Comparison of ENCODE assay signal across 9 mouse cellular contexts in the genomic region with DNA sequence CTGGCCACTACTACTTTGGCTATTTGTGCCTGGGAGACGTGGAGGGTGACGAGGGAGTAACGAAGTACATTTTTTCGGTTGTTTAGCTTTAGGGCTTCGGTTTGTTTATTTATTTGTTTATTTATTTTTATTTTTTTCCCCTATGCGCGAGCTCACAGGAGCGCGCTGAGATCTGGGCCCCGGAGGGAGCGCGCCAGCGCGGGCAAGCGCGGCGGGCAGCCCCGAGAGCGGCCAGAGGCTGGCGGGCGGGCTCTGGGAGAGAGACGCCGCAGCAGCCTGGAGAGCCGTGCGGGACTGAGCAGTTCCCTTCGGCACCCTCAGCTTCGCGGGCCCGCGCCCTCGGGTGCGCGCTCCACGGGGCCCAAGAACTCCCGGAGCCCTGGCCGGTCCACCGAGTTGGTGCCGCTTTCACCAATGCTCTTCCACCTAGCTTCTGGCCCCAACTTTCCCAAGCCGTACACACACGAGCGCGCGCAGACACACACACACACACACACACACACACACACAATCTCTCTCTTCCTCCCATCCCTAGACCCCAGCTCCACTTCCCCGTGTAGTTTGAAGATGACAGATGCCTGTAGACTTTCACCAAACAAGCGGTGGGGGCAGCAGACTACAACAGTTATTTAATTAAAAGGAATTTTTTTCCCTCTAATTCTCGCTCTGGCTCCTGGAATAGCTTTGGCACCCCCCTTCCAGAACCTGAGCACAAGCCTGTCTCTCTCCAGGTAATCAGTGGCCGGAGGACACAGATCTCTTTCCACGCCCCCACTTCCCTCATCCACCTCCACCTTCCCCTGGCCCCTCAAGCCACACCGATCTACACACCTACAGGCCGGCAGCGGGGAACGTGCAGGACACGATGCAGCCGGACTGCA.
DNase-seq lines count a peak whose midpoint lies in the region; ATAC-seq and TF ChIP-seq lines count a peak whose summit lies in the region.
"Had no signal": no experiment of that assay in that cellular context is flagged by ENCODE, and none has a peak within 500 bp of the region (broad histone marks: within the 10 kb centered on the region; RNA-seq: fewer than 3 reads in every experiment).

No protein-coding gene starts in this region.

- H3K4me3 ChIP-seq in C2C12 (ENCODE audit: insufficient read depth, poor library complexity, severe bottlenecking) = peak overlapping the region; percentile 18
- H3K4me3 ChIP-seq in embryonic facial prominence, embryonic 10.5 days = peak overlapping the region; percentile 72
- peak overlapping the region; percentile 79 for H3K4me3 ChIP-seq in layer of hippocampus, adult 2 months
- H3K4me3 ChIP-seq in stomach, embryonic 16.5 days (replicated peaks; ENCODE audit: low read length) = peak overlapping the region; percentile 82
- H3K4me3 ChIP-seq: erythroblast, embryonic 14.5 days had no signal

- TF ChIP-seq CTCF in C2C12 (IDR thresholded peaks at IDR 0.05; ENCODE audit: control insufficient read depth, insufficient read depth, insufficient read length) = no peak
- TF ChIP-seq CTCF in layer of hippocampus, adult 2 months (conservative IDR thresholded peaks at IDR 0.05) = peak; percentile 41; the same call in 1 of the 2 replicates

- H3K79me3 ChIP-seq in C2C12 (ENCODE audit: low read depth) = no peaks in the 10 kb centered on the region

- ATAC-seq in stomach, embryonic 16.5 days (ENCODE audit: insufficient read depth, low FRiP score) = peak; percentile 10; the same call in 1 of the 2 replicates

- peak overlapping the region; percentile 100 for H3K4me2 ChIP-seq in stomach, embryonic 16.5 days (ENCODE audit: low read depth, low read length)

- H3K27ac ChIP-seq in embryonic facial prominence, embryonic 10.5 days (replicated peaks) = no peak overlapping the region
- H3K27ac ChIP-seq in layer of hippocampus, adult 2 months = peak overlapping the region; percentile 84
- no peak overlapping the region for H3K27ac ChIP-seq in stomach, embryonic 16.5 days (ENCODE audit: low read length)

- H3K9me3 ChIP-seq in embryonic facial prominence, embryonic 10.5 days = no peaks in the 10 kb centered on the region
- H3K9me3 ChIP-seq in stomach, embryonic 16.5 days (replicated peaks; ENCODE audit: control insufficient read depth, low read length) = no peaks in the 10 kb centered on the region

- peak overlapping the region; percentile 76 for H3K9ac ChIP-seq in stomach, embryonic 16.5 days (ENCODE audit: low read length)

- peak overlapping the region; percentile 52 for H3ac ChIP-seq in C2C12 (ENCODE audit: control insufficient read depth, insufficient read length, low read depth)

- DNase-seq in Muller cell, postnatal 12 days (ENCODE audit: inconsistent ontology term) = peak; percentile 56
- DNase-seq in embryonic facial prominence, embryonic 10.5 days (ENCODE audit: low spot score) = peak; percentile 55
- DNase-seq in heart, postnatal 10 days = peak; percentile 32 to 46
- peak; percentile 46 to 47 for DNase-seq in layer of hippocampus, adult 2 months (ENCODE audit: low spot score in 2 of 2)
- DNase-seq in mesoderm, embryonic 11.5 days (ENCODE audit: low read depth, low spot score) = peak; percentile 18
- no peak for DNase-seq in thymus, postnatal 10 days (ENCODE audit: low spot score in 2 of 2)

- H3K4me1 ChIP-seq in embryonic facial prominence, embryonic 10.5 days = peaks cover 41% of the 10 kb centered on the region
- peaks cover 14% of the 10 kb centered on the region; the same call in 1 of the 2 replicates for H3K4me1 ChIP-seq in stomach, embryonic 16.5 days (ENCODE audit: control insufficient read depth, insufficient read depth, low read length)

- no peaks in the 10 kb centered on the region for H3K36me3 ChIP-seq in C2C12 (ENCODE audit: control insufficient read depth, insufficient read depth)
- no peaks in the 10 kb centered on the region for H3K36me3 ChIP-seq in embryonic facial prominence, embryonic 10.5 days (replicated peaks)
- no peaks in the 10 kb centered on the region for H3K36me3 ChIP-seq in stomach, embryonic 16.5 days (ENCODE audit: control insufficient read depth, insufficient read depth, low read length)

- intact Hi-C loops in heart, postnatal 10 days (cut with DNase I) = loop anchor here (10.0 kb wide), 1 partner anchor 521 kb away; no protein-coding TSS in a partner anchor

- WGBS in embryonic facial prominence, embryonic 10.5 days = under 1% methylated on average over 54 of the region's 54 CpGs
- WGBS in stomach, embryonic 16.5 days = under 1% methylated on average over 52 of the region's 54 CpGs

- no peaks in the 10 kb centered on the region for H3K79me2 ChIP-seq in C2C12 (ENCODE audit: control insufficient read depth, insufficient read depth)

- no peaks in the 10 kb centered on the region for H3K27me3 ChIP-seq in C2C12 (ENCODE audit: control insufficient read depth, insufficient read depth, insufficient read length)
- H3K27me3 ChIP-seq in embryonic facial prominence, embryonic 10.5 days (replicated peaks; ENCODE audit: low read depth, poor library complexity, severe bottlenecking) = peaks cover 93% of the 10 kb centered on the region
- peaks cover 23% of the 10 kb centered on the region; the same call in 1 of the 2 replicates for H3K27me3 ChIP-seq in stomach, embryonic 16.5 days (ENCODE audit: control insufficient read depth, insufficient read depth, low read length)

TF ChIP-seq in C2C12, 6 proteins besides CTCF, POLR2A, EP300 and RAD21:
- TF ChIP-seq MAX (IDR thresholded peaks at IDR 0.05) = no peak

Comparison
In these comparisons a context has a peak if more than half of its experiments do, and no peak if none do; other contexts are left out.
1. H3K4me3 ChIP-seq: peak in every context shown above with its lines; median percentile 82 in stomach, embryonic 16.5 days; 79 in layer of hippocampus, adult 2 months; 72 in embryonic facial prominence, embryonic 10.5 days; 18 in C2C12.
2. DNase-seq: peak in Muller cell, postnatal 12 days (single experiment), embryonic facial prominence, embryonic 10.5 days (single experiment), heart, postnatal 10 days (2 of 2), layer of hippocampus, adult 2 months (2 of 2) and mesoderm, embryonic 11.5 days (single experiment); none in thymus, postnatal 10 days (0 of 2).